Mouse (Mus musculus): ENCODE measurements around the gene Nop9. TPM values are rescaled to one million over a fixed set of nuclear protein-coding genes. Genes with fewer than 3 reads are reported as not detected.

The Nop9 gene
- polyA plus RNA-seq (2012; rRNA removed; ENCODE audit: low replicate concordance): 10.6 and 12.5 TPM in 2 replicates

GRCm38 (mm10) chr14:55745180-55745860, at the start of gene Nop9, which contains the start of gene Dhrs1:
Nop9 (plus strand) TSS chr14:55745693.
Dhrs1 (minus strand) TSS chr14:55745690.

DNA sequence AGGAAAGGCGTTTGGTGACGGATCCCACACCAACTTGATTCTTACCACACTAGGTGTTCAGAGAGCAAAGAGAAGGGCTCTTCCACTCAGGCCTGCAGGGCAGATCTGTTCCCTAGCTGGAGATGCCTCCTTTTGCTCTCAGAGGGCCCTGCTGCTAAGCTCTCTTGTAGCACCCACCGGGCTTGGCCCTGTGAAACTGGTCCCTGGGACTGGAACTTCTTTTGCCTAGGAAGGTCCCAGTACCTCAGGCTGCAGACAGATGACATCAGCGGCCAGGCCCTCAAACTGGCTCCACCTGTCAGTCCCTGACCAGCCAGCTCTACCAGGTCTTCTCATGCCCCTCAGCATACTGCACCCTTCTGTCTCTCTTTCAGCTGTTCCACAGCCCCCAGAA, 31.8 kb upstream of the Nop9 start, which contains the start of gene Tgm1:
Tgm1 (minus strand) TSS at position 198 of the 394 bp plus-strand sequence.

GRCm38 (mm10) chr14:55721700-55722437, 23.6 kb upstream of the Nop9 start, which contains the start of gene Rabggta:
Rabggta (minus strand) TSS chr14:55722263.

GRCm38 (mm10) chr14:55758363-55758784, 12.9 kb downstream of the Nop9 start, which contains the start of gene Cideb:
Cideb (minus strand) TSS chr14:55758458.

DNA sequence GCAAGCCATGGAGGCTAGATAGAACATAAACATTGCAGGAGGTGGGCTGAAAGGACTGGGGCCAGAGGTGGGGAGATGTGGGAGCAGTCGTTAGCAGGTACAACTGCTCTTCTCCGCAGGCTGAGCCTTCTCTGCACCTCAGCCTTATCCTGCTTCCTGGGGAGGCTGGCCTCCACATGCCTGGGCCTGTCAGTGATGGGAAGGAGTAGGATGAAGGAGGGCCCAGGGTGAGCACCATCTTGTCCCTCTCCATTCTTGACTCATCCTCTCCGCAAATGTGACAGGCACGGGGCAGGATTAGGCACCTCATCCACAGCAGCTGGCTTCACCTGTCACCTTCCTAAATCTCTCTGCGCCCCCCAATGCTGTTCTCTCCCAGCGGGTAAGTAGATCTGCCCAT, 15.7 kb downstream of the Nop9 start, which contains the start of gene Ltb4r2:
Ltb4r2 (plus strand) TSS at position 266 of the 400 bp plus-strand sequence.

GRCm38 (mm10) chr14:55765696-55766095, 20.2 kb downstream of the Nop9 start, which contains the start of gene Ltb4r1:
Ltb4r1 (plus strand) TSS chr14:55765962.

GRCm38 (mm10) chr14:55783958-55784235, 38.4 kb downstream of the Nop9 start, which contains the start of gene Adcy4:
Adcy4 (minus strand) TSS chr14:55784095.

DNA sequence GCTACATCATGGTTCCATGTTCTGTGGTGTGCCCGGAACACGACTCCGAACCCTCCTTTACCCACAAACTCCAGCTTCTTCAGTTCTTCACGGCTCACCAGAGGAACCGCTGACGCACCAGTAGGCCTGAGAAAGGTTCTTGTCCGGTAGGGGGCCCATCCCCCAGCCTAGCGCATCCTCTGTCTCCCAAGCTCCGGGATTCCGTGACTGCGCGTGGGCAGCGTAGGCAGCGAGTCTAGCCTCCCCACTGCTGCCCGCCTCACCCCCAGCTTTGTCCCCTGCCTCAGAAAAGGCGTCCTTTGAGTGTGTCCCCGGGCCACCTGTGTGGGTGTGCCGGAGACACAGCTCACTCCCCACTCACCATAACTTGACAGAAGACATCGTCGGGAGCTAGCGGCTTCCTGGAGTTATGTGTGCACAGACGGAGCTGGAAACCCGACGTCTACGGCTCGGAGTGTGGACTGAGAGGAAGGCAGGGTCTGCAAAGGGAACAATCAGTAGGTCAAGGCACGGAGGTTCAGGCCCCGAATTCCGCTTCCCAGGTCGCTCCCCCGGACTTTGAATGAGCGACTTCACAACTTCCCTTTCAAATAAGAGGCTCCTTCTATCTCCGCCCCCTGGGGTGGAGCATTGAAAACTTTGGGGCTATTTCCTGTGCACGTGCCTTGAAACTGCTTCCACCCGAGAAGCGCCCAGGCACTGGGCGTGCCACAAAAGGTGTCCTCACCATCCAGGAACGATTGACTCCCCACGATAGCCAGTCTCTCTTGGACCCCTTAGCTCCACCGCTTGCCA, 43.0 kb downstream of the Nop9 start, which contains the start of gene Ripk3:
Ripk3 (minus strand) TSS at position 610 of the 795 bp plus-strand sequence.

Other genes with a start within 250 kb of the Nop9 start
- gene Cpne6, start 235.2 kb upstream of the Nop9 start, polyA plus RNA-seq (2012; rRNA removed; ENCODE audit: low replicate concordance): 0.02 TPM in 1 of 2 replicates, not detected in the other
- gene Nrl, start 220.7 kb upstream of the Nop9 start, polyA plus RNA-seq (2012; rRNA removed; ENCODE audit: low replicate concordance): not detected in 2 replicates
- gene Pck2, start 205.4 kb upstream of the Nop9 start, polyA plus RNA-seq (2012; rRNA removed; ENCODE audit: low replicate concordance): 19.5 and 27.3 TPM in 2 replicates
- 95.6 and 99.0 TPM in 2 replicates for gene Dcaf11, start 185.7 kb upstream of the Nop9 start, polyA plus RNA-seq (2012; rRNA removed; ENCODE audit: low replicate concordance)
- gene A730061H03Rik, start 185.3 kb upstream of the Nop9 start, polyA plus RNA-seq (2012; rRNA removed; ENCODE audit: low replicate concordance): 0.66 and 1.2 TPM in 2 replicates
- gene Fitm1, start 170.1 kb upstream of the Nop9 start, polyA plus RNA-seq (2012; rRNA removed; ENCODE audit: low replicate concordance): 0.09 TPM in 1 of 2 replicates, not detected in the other
- gene Psme1, start 167.6 kb upstream of the Nop9 start, polyA plus RNA-seq (2012; rRNA removed; ENCODE audit: low replicate concordance): 79.6 and 120 TPM in 2 replicates
- gene Emc9, start 160.4 kb upstream of the Nop9 start, polyA plus RNA-seq (2012; rRNA removed; ENCODE audit: low replicate concordance): 22.9 and 37.1 TPM in 2 replicates
- 117 and 212 TPM in 2 replicates for gene Psme2, start 154.6 kb upstream of the Nop9 start, polyA plus RNA-seq (2012; rRNA removed; ENCODE audit: low replicate concordance)
- gene Rnf31, start 154.0 kb upstream of the Nop9 start, polyA plus RNA-seq (2012; rRNA removed; ENCODE audit: low replicate concordance): 33.6 and 53.0 TPM in 2 replicates
- 54.8 and 80.1 TPM in 2 replicates for gene Irf9, start 142.1 kb upstream of the Nop9 start, polyA plus RNA-seq (2012; rRNA removed; ENCODE audit: low replicate concordance)
- 59.9 and 65.8 TPM in 2 replicates for gene Rec8, start 127.7 kb upstream of the Nop9 start, polyA plus RNA-seq (2012; rRNA removed; ENCODE audit: low replicate concordance)
- 22.5 and 39.9 TPM in 2 replicates for gene Ipo4, start 109.7 kb upstream of the Nop9 start, polyA plus RNA-seq (2012; rRNA removed; ENCODE audit: low replicate concordance)
- gene Gm49378, start 107.8 kb upstream of the Nop9 start, polyA plus RNA-seq (2012; rRNA removed; ENCODE audit: low replicate concordance): 6.3 and 23.9 TPM in 2 replicates
- 112 and 118 TPM in 2 replicates for gene Tm9sf1, start 101.9 kb upstream of the Nop9 start, polyA plus RNA-seq (2012; rRNA removed; ENCODE audit: low replicate concordance)
- gene Tssk4, start 95.5 kb upstream of the Nop9 start, polyA plus RNA-seq (2012; rRNA removed; ENCODE audit: low replicate concordance): 0.69 and 1.3 TPM in 2 replicates
- gene Mdp1, start 85.2 kb upstream of the Nop9 start, polyA plus RNA-seq (2012; rRNA removed; ENCODE audit: low replicate concordance): 17.9 and 19.6 TPM in 2 replicates
- gene Gmpr2, start 73.8 kb upstream of the Nop9 start, polyA plus RNA-seq (2012; rRNA removed; ENCODE audit: low replicate concordance): 9.4 and 9.7 TPM in 2 replicates
- 242 and 271 TPM in 2 replicates for gene Nedd8, start 73.6 kb upstream of the Nop9 start, polyA plus RNA-seq (2012; rRNA removed; ENCODE audit: low replicate concordance)
- 8.9 and 9.3 TPM in 2 replicates for gene Tinf2, start 63.9 kb upstream of the Nop9 start, polyA plus RNA-seq (2012; rRNA removed; ENCODE audit: low replicate concordance)
- gene Tgm1, start 31.8 kb upstream of the Nop9 start, polyA plus RNA-seq (2012; rRNA removed; ENCODE audit: low replicate concordance): 0.48 and 0.58 TPM in 2 replicates
- 44.0 and 48.3 TPM in 2 replicates for gene Rabggta, start 23.4 kb upstream of the Nop9 start, polyA plus RNA-seq (2012; rRNA removed; ENCODE audit: low replicate concordance)
- gene Dhrs1, start within 50 bp of the Nop9 start, polyA plus RNA-seq (2012; rRNA removed; ENCODE audit: low replicate concordance): 404 and 508 TPM in 2 replicates
- gene Cideb, start 12.8 kb downstream of the Nop9 start, polyA plus RNA-seq (2012; rRNA removed; ENCODE audit: low replicate concordance): 265 and 662 TPM in 2 replicates
- 36.1 and 162 TPM in 2 replicates for gene Ltb4r2, start 15.7 kb downstream of the Nop9 start, polyA plus RNA-seq (2012; rRNA removed; ENCODE audit: low replicate concordance)
- gene Ltb4r1, start 20.3 kb downstream of the Nop9 start, polyA plus RNA-seq (2012; rRNA removed; ENCODE audit: low replicate concordance): 14.4 and 49.5 TPM in 2 replicates
- 3.4 and 3.5 TPM in 2 replicates for gene Adcy4, start 38.4 kb downstream of the Nop9 start, polyA plus RNA-seq (2012; rRNA removed; ENCODE audit: low replicate concordance)
- 46.1 and 54.9 TPM in 2 replicates for gene Ripk3, start 43.2 kb downstream of the Nop9 start, polyA plus RNA-seq (2012; rRNA removed; ENCODE audit: low replicate concordance)
- gene Nfatc4, start 77.5 kb downstream of the Nop9 start, polyA plus RNA-seq (2012; rRNA removed; ENCODE audit: low replicate concordance): 10.9 and 11.1 TPM in 2 replicates
- 1.6 TPM in 2 replicates for gene Nynrin, start 108.3 kb downstream of the Nop9 start, polyA plus RNA-seq (2012; rRNA removed; ENCODE audit: low replicate concordance)
- gene Cbln3, start 138.7 kb downstream of the Nop9 start, polyA plus RNA-seq (2012; rRNA removed; ENCODE audit: low replicate concordance): 0.15 and 0.32 TPM in 2 replicates
- 15.1 and 17.9 TPM in 2 replicates for gene Khnyn, start 139.3 kb downstream of the Nop9 start, polyA plus RNA-seq (2012; rRNA removed; ENCODE audit: low replicate concordance)
- gene Sdr39u1, start 154.6 kb downstream of the Nop9 start, polyA plus RNA-seq (2012; rRNA removed; ENCODE audit: low replicate concordance): 31.1 and 34.9 TPM in 2 replicates
- not detected in 2 replicates for gene Cma1, start 199.0 kb downstream of the Nop9 start, polyA plus RNA-seq (2012; rRNA removed; ENCODE audit: low replicate concordance)
- 0.12 TPM in 1 of 2 replicates, not detected in the other for gene Cma2, start 205.3 kb downstream of the Nop9 start, polyA plus RNA-seq (2012; rRNA removed; ENCODE audit: low replicate concordance)

All from duodenum, adult 2 months (tissue).